Mouse (Mus musculus): Measurements from ENCODE around the gene Trak1. TPM values are rescaled to one million over a fixed set of nuclear protein-coding genes. Genes with fewer than 3 reads are reported as not detected.

Trak1 gene
- polyA plus RNA-seq, 1 experiment, result 22.2 TPM

DNA sequence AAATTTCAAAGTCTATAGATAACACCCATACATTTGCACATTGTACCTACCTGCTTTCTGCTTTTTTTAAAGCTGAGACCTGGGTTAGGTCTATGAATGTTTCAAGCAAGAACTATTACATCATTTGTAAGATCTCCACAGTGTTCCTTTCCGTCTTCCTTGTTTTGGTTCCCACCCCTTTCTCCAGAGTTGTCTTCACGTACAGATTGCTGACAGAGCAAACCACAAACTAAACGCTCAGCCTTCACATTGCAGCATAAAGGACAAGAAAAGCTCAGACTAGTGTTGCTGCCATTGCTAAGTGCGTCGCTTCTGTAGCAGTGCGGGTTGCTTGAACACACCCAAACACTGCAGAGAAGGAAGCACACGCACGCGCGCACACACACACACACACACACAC is 32.0 kb upstream of the Trak1 start:
- H3K27me3 ChIP-seq (ENCODE audit: control insufficient read depth, insufficient read depth, low read length), result no peaks in the 10 kb centered on the region
- H3K36me3 ChIP-seq (ENCODE audit: control insufficient read depth, insufficient read depth, low read length), result 0 out of 2 replicates have a peak, but pooled peaks cover 2% of the 10 kb centered on the region
- no peaks in the 10 kb centered on the region for H3K4me1 ChIP-seq (ENCODE audit: control insufficient read depth, insufficient read depth, low read length)
- no peak overlapping the region for H3K27ac ChIP-seq (ENCODE audit: control insufficient read depth, insufficient read depth, low read depth, low read length)
- no peak for TF ChIP-seq POLR2A (IDR thresholded peaks at IDR 0.05; ENCODE audit: control insufficient read depth, low read depth, low read length)
- no peak for TF ChIP-seq CTCF (IDR thresholded peaks at IDR 0.05; ENCODE audit: control insufficient read depth, insufficient read depth, insufficient replicate concordance, low read depth, low read length)
- H3K4me3 ChIP-seq (ENCODE audit: control insufficient read depth, low read depth, low read length), result no peak overlapping the region

DNA sequence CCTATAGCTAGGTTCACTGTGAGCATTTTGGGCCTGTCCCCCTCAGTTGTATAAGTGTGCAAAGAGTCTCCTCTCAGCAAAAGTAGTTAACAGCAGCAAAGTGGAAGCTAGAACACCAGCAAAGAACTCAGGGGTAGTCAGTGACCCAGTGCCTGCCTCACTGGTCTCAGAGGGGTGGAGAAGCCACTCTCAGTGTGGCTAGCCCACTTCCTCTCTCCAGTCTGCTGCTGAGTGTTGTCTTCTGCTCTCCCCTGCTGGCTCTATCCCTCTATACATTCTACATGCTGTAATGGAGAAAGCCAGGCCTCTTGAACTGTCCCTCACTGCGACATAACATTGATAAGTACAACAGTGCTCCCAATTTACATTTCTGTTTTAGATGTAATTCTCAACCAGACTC is 26.2 kb upstream of the Trak1 start:
- no peaks in the 10 kb centered on the region for H3K27me3 ChIP-seq (ENCODE audit: control insufficient read depth, insufficient read depth, low read length)
- no peaks in the 10 kb centered on the region for H3K4me1 ChIP-seq (ENCODE audit: control insufficient read depth, insufficient read depth, low read length)
- TF ChIP-seq CTCF (IDR thresholded peaks at IDR 0.05; ENCODE audit: control insufficient read depth, insufficient read depth, insufficient replicate concordance, low read depth, low read length) (no peak), POLR2A (IDR thresholded peaks at IDR 0.05; ENCODE audit: control insufficient read depth, low read depth, low read length) (no peak)
- H3K4me3 ChIP-seq (ENCODE audit: control insufficient read depth, low read depth, low read length), result no peak overlapping the region
- no peak overlapping the region for H3K27ac ChIP-seq (ENCODE audit: control insufficient read depth, insufficient read depth, low read depth, low read length)
- no peaks in the 10 kb centered on the region for H3K36me3 ChIP-seq (ENCODE audit: control insufficient read depth, insufficient read depth, low read length)

DNA sequence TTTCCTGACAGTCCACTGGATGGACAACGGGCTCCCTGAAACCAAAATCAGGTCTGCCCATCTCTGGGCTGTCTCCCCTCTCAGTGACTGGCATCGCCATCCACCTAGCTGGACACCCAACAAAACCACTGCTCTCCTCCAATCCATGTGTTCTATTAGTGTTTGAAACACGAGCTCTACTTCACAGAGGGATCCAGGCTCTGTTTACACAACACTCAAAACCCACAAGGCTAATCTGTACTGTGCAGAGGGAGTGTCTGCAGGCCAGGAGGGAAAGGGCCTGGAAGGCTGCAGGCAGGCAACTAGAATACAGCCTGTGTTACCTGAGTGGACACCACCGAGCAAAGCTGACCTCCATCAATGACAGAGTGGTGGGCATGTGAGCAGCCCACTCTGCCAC is 25.7 kb upstream of the Trak1 start:
- TF ChIP-seq CTCF (IDR thresholded peaks at IDR 0.05; ENCODE audit: control insufficient read depth, insufficient read depth, insufficient replicate concordance, low read depth, low read length) (no peak), POLR2A (IDR thresholded peaks at IDR 0.05; ENCODE audit: control insufficient read depth, low read depth, low read length) (no peak)
- H3K4me3 ChIP-seq (ENCODE audit: control insufficient read depth, low read depth, low read length), result no peak overlapping the region
- H3K4me1 ChIP-seq (ENCODE audit: control insufficient read depth, insufficient read depth, low read length), result peaks cover 3% of the 10 kb centered on the region
- H3K27me3 ChIP-seq (ENCODE audit: control insufficient read depth, insufficient read depth, low read length), result no peaks in the 10 kb centered on the region
- H3K36me3 ChIP-seq (ENCODE audit: control insufficient read depth, insufficient read depth, low read length), result no peaks in the 10 kb centered on the region
- H3K27ac ChIP-seq (ENCODE audit: control insufficient read depth, insufficient read depth, low read depth, low read length), result no peak overlapping the region

DNA sequence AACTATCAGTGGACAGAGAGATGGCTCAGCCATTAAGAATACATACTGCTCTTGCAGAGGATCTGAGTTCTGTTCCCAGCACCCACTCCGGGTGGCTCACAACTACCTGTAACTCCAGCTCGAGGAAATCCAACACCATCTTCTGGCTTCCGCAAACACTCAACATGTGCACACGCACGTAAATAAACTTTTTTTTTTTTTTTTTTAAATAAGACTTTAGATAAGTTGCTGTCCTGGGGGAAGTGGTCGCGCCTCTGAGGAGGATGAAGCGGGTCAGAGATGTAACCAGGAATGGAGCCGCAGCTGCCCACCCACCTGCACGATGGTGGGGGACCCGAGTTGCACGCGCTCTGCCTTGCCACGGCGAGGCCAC is 20.6 kb upstream of the Trak1 start:
- peak overlapping the region; percentile 89 for H3K27ac ChIP-seq (ENCODE audit: control insufficient read depth, insufficient read depth, low read depth, low read length)
- TF ChIP-seq POLR2A (IDR thresholded peaks at IDR 0.05; ENCODE audit: control insufficient read depth, low read depth, low read length) (no peak), CTCF (IDR thresholded peaks at IDR 0.05; ENCODE audit: control insufficient read depth, insufficient read depth, insufficient replicate concordance, low read depth, low read length) (no peak)

DNA sequence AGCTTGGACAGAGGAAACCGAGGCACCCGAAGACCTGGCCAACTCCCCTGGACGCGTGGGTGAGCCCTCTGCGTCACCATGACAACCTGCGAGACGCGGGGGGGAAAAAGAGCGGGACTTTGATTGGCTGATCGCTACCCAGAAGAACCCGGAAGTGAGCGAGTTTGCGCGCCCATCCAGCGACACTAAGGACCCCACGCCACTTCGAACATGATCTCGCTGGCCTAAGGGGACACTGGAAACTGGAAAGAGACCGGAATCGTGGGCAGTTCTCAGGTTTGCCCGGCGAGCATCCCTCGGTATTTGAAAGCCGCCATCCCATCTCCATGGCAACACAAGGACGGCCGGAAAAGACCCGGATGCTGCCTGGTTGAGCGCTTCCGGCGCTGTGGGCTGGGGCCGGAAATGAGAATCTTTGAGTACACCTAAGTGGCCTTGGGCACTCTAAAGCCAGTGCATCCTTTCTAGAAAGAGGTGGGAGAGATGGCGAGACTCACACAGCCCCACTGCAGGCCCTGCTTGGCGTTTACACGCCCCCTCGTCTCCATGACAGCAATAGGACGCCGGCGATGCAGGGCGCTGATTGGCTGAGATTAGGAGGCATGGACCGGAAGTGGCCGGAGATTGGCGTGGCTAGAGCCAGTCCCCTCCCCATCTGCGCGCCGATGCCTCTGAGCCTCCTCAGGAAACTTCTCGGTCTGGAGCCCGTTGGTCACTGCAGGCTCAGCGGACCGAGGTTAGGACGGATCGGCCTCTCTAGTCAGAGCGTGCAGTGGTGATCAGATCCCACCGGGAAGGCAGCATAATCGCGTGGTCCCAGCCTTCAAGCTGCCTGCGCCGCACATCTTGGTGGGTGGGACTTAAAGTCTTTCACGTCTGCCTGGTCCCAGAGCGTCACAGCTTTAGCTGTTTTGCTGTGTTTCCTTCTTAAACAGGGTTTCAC is 19.9 kb upstream of the Trak1 start, which contains the start of gene Ulk4:
Gene Ulk4, minus strand, starts transcription at position 80 of the 943 bp plus-strand sequence.
- Histone ChIP-seq H3K4me3 (ENCODE audit: control insufficient read depth, low read depth, low read length) (peak within 1 kb of the TSS; percentile 97), H3K4me1 (ENCODE audit: control insufficient read depth, insufficient read depth, low read length) (peaks cover 12% of the 10 kb centered on the region), H3K27me3 (ENCODE audit: control insufficient read depth, insufficient read depth, low read length) (no peaks in the 10 kb centered on the region), H3K27ac (ENCODE audit: control insufficient read depth, insufficient read depth, low read depth, low read length) (peak within 1 kb of the TSS; percentile 89), H3K36me3 (ENCODE audit: control insufficient read depth, insufficient read depth, low read length) (peaks cover 3% of the 10 kb centered on the region; the same call in 1 of the 2 replicates)
- TF ChIP-seq CTCF (IDR thresholded peaks at IDR 0.05; ENCODE audit: control insufficient read depth, insufficient read depth, insufficient replicate concordance, low read depth, low read length) (no peak), POLR2A (IDR thresholded peaks at IDR 0.05; ENCODE audit: control insufficient read depth, low read depth, low read length) (peak; percentile 91)

More for the DNA sequence above, 20.6 kb upstream of the Trak1 start:
- Histone ChIP-seq H3K27me3 (ENCODE audit: control insufficient read depth, insufficient read depth, low read length) (no peaks in the 10 kb centered on the region), H3K4me3 (ENCODE audit: control insufficient read depth, low read depth, low read length) (peak overlapping the region; percentile 97), H3K36me3 (ENCODE audit: control insufficient read depth, insufficient read depth, low read length) (peaks cover 3% of the 10 kb centered on the region; the same call in 1 of the 2 replicates), H3K4me1 (ENCODE audit: control insufficient read depth, insufficient read depth, low read length) (peaks cover 12% of the 10 kb centered on the region)

DNA sequence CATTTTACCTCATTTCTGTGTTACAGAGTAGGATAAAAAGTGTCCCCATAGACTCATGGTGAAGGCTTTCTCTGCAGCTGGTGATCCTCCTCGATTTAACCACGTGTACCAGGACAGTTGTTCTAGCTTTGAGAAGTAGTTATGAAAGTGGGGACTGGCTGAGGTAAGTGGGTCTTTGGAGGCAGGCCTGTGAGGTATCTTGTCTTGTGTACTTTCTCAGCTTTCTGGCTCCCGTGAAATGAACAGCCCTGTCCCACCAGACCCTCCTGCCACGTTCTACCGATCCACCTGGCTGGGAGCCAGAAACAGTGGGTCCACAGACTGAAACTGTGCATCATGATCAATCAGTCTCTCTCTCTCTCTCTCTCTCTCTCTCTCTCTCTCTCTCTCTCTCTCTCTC is 18.1 kb upstream of the Trak1 start:
- Histone ChIP-seq H3K27ac (ENCODE audit: control insufficient read depth, insufficient read depth, low read depth, low read length) (no peak overlapping the region), H3K27me3 (ENCODE audit: control insufficient read depth, insufficient read depth, low read length) (no peaks in the 10 kb centered on the region)
- TF ChIP-seq CTCF (IDR thresholded peaks at IDR 0.05; ENCODE audit: control insufficient read depth, insufficient read depth, insufficient replicate concordance, low read depth, low read length) (no peak), POLR2A (IDR thresholded peaks at IDR 0.05; ENCODE audit: control insufficient read depth, low read depth, low read length) (no peak)

DNA sequence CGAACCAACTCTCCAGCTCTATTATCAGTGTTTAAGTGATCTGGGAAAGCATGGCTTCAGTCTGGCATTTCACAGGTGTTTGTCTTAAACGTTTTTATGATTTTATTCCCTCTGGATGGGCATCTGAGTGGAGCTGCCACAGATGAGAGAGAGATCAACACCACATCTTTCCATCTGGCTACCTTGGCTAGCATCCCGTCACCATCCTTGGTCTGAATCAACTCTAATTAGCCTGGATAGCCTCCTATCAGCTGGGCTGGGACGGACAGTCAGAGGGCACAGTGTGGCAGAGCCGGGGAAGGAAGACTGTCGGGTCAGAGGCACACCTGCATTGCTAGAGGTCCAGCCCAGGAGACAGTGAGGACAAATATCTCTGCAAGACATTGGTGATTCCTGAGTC is 15.4 kb upstream of the Trak1 start:
- H3K27me3 ChIP-seq (ENCODE audit: control insufficient read depth, insufficient read depth, low read length), result no peaks in the 10 kb centered on the region
- H3K27ac ChIP-seq (ENCODE audit: control insufficient read depth, insufficient read depth, low read depth, low read length), result no peak overlapping the region
- TF ChIP-seq POLR2A (IDR thresholded peaks at IDR 0.05; ENCODE audit: control insufficient read depth, low read depth, low read length), result no peak
- TF ChIP-seq CTCF (IDR thresholded peaks at IDR 0.05; ENCODE audit: control insufficient read depth, insufficient read depth, insufficient replicate concordance, low read depth, low read length), result no peak
- H3K4me3 ChIP-seq (ENCODE audit: control insufficient read depth, low read depth, low read length), result no peak overlapping the region
- peaks cover 3% of the 10 kb centered on the region; the same call in 1 of the 2 replicates for H3K36me3 ChIP-seq (ENCODE audit: control insufficient read depth, insufficient read depth, low read length)
- H3K4me1 ChIP-seq (ENCODE audit: control insufficient read depth, insufficient read depth, low read length), result peaks cover 12% of the 10 kb centered on the region

More for the DNA sequence above, 18.1 kb upstream of the Trak1 start:
- Histone ChIP-seq H3K4me1 (ENCODE audit: control insufficient read depth, insufficient read depth, low read length) (peaks cover 12% of the 10 kb centered on the region), H3K4me3 (ENCODE audit: control insufficient read depth, low read depth, low read length) (peak overlapping the region; percentile 51), H3K36me3 (ENCODE audit: control insufficient read depth, insufficient read depth, low read length) (peaks cover 3% of the 10 kb centered on the region; the same call in 1 of the 2 replicates)
